Mouse (Mus musculus): Measurements from ENCODE around the gene Zfyve28. TPM values are rescaled to one million over a fixed set of nuclear protein-coding genes. Genes with fewer than 3 reads are reported as not detected.

The Zfyve28 gene
- polyA plus RNA-seq, 1 experiment = 4.5 TPM

GRCm38 (mm10) chr5:34183156-34183880, 104.9 kb downstream of the Zfyve28 start:
- TF ChIP-seq CTCF (IDR thresholded peaks at IDR 0.05; ENCODE audit: insufficient read depth, low read length) = no peak
- TF ChIP-seq POLR2A (IDR thresholded peaks at IDR 0.05; ENCODE audit: borderline replicate concordance, extremely low read depth, low read depth, low read length) = peak; percentile 25; the same call in 1 of the 2 replicates
- DNase-seq = peak; percentile 45
- 23% methylated on average over 5 of the region's 5 CpGs for WGBS
- Histone ChIP-seq H3K4me1 (ENCODE audit: control insufficient read depth, insufficient read depth, low read length) (peaks cover 49% of the 10 kb centered on the region), H3K4me3 (replicated peaks; ENCODE audit: extremely low read depth, low read depth, low read length) (peak overlapping the region; percentile 15)

GRCm38 (mm10) chr5:34182486-34182885, 105.8 kb downstream of the Zfyve28 start:
- DNase-seq = peak; percentile 23
- WGBS = 32% methylated on average over 3 of the region's 3 CpGs
- peaks cover 49% of the 10 kb centered on the region for H3K4me1 ChIP-seq (ENCODE audit: control insufficient read depth, insufficient read depth, low read length)
- no peak overlapping the region for H3K4me3 ChIP-seq (replicated peaks; ENCODE audit: extremely low read depth, low read depth, low read length)
- TF ChIP-seq POLR2A (IDR thresholded peaks at IDR 0.05; ENCODE audit: borderline replicate concordance, extremely low read depth, low read depth, low read length) = no peak
- TF ChIP-seq CTCF (IDR thresholded peaks at IDR 0.05; ENCODE audit: insufficient read depth, low read length) = no peak

- Histone ChIP-seq H3K4me1 (ENCODE audit: control insufficient read depth, insufficient read depth, low read length) (peaks cover 20% of the 10 kb centered on the region), H3K4me3 (replicated peaks; ENCODE audit: extremely low read depth, low read depth, low read length) (no peak overlapping the region)
- 89% methylated on average over 4 of the region's 4 CpGs for WGBS
- TF ChIP-seq POLR2A (IDR thresholded peaks at IDR 0.05; ENCODE audit: borderline replicate concordance, extremely low read depth, low read depth, low read length) (no peak), CTCF (IDR thresholded peaks at IDR 0.05; ENCODE audit: insufficient read depth, low read length) (no peak)
- no peak for DNase-seq
Observed at GRCm38 (mm10) chr5:34177821-34178220, 110.4 kb downstream of the Zfyve28 start.

DNA sequence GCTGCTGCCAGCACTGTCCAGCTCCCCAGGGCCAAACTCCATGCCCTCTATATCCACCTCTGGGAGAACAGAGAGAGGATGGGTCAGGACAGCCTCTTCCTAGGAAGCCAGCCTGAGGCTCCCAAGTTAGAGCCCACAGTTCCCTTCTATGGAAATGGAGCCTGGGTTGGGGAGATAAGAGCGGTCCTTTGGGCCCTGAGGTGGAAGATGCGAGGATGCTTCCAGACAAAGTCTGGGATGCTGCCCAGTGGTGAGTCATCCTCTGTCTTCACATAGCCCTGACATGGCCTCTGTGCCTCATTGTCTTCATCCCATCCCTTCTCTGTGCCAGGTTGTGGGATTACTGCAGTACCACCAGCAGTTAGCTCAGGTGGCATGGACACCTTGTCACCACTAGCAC, 111.2 kb downstream of the Zfyve28 start:
- 80% methylated on average over 2 of the region's 2 CpGs for WGBS
- no peak for DNase-seq
- TF ChIP-seq CTCF (IDR thresholded peaks at IDR 0.05; ENCODE audit: insufficient read depth, low read length) (no peak), POLR2A (IDR thresholded peaks at IDR 0.05; ENCODE audit: borderline replicate concordance, extremely low read depth, low read depth, low read length) (no peak)

GRCm38 (mm10) chr5:34176691-34177090, 111.6 kb downstream of the Zfyve28 start:
- TF ChIP-seq CTCF (IDR thresholded peaks at IDR 0.05; ENCODE audit: insufficient read depth, low read length) = no peak
- no peak for TF ChIP-seq POLR2A (IDR thresholded peaks at IDR 0.05; ENCODE audit: borderline replicate concordance, extremely low read depth, low read depth, low read length)
- no peak overlapping the region for H3K4me3 ChIP-seq (replicated peaks; ENCODE audit: extremely low read depth, low read depth, low read length)
- 84% methylated on average over 10 of the region's 10 CpGs for WGBS
- DNase-seq = no peak
- peaks cover 8% of the 10 kb centered on the region; the same call in 1 of the 2 replicates for H3K4me1 ChIP-seq (ENCODE audit: control insufficient read depth, insufficient read depth, low read length)

More for the DNA sequence above, 111.2 kb downstream of the Zfyve28 start:
- no peak overlapping the region for H3K4me3 ChIP-seq (replicated peaks; ENCODE audit: extremely low read depth, low read depth, low read length)
- H3K4me1 ChIP-seq (ENCODE audit: control insufficient read depth, insufficient read depth, low read length) = peaks cover 12% of the 10 kb centered on the region

DNA sequence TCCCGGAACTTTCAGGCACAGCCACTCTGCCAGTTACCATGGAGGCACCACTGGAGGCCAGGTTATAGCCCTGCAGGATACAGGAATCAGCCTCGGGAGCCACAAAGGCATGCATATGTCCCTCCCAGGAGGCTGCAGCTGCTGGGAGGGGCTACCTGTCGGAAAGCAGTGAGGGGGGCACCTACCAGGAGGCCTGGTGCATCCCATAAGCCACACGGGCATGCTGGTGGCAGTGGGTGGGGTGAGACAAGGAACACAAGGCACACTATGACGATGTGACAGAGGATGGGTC, 112.9 kb downstream of the Zfyve28 start:
- peak; percentile 10; the same call in 1 of the 2 replicates for TF ChIP-seq POLR2A (IDR thresholded peaks at IDR 0.05; ENCODE audit: borderline replicate concordance, extremely low read depth, low read depth, low read length)
- no peak for TF ChIP-seq CTCF (IDR thresholded peaks at IDR 0.05; ENCODE audit: insufficient read depth, low read length)
- 53% methylated on average over 5 of the region's 5 CpGs for WGBS
- DNase-seq = no peak
- Histone ChIP-seq H3K4me1 (ENCODE audit: control insufficient read depth, insufficient read depth, low read length) (peaks cover 2% of the 10 kb centered on the region; the same call in 1 of the 2 replicates), H3K4me3 (replicated peaks; ENCODE audit: extremely low read depth, low read depth, low read length) (no peak overlapping the region)

DNA sequence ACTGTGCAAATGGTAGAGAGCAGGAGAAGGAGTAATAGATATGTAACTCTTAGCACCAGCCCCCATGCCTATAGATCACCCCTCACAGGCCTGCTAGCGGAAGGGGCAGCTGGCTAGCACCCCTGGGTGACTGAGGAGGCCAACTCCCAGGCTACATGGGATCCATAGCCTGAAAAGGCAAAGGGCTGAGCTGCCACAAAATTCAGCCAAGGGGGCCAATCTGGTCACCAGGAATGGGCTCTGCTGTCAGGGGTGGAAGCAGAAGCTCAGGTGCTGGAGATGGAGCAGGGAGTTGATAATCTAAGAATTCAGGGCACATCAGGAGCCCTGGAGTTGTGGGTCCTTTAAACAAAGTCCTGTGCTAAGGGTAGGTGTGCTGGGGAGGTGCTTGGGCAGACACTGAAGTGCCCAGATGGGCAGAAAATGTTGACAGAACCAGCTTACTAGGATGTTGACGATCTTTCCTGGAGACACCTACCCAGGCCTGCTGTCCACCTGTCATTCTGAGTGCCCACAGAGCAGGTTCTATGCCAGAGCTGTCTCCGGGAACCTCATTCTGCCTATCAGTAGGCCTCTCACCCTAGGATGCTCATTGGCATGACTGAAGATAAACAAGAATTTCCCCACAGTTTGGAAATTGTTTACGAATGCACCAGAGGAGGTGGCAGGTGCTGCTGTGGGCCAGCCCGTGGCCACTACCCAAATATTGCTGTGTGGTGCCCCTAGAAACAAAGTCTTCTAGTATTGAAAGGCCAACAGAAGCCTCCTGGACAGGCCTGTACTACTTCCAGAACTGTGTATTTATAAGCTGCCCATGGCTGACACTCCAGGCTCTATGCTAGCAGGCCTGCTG, 113.5 kb downstream of the Zfyve28 start:
- no peaks in the 10 kb centered on the region for H3K4me1 ChIP-seq (ENCODE audit: control insufficient read depth, insufficient read depth, low read length)

GRCm38 (mm10) chr5:34174021-34174420, 114.2 kb downstream of the Zfyve28 start:
- WGBS = 75% methylated on average over 2 of the region's 2 CpGs
- DNase-seq = no peak
- no peak for TF ChIP-seq POLR2A (IDR thresholded peaks at IDR 0.05; ENCODE audit: borderline replicate concordance, extremely low read depth, low read depth, low read length)
- TF ChIP-seq CTCF (IDR thresholded peaks at IDR 0.05; ENCODE audit: insufficient read depth, low read length) = no peak

More for the DNA sequence above, 113.5 kb downstream of the Zfyve28 start:
- WGBS = 70% methylated on average over 5 of the region's 5 CpGs
- TF ChIP-seq POLR2A (IDR thresholded peaks at IDR 0.05; ENCODE audit: borderline replicate concordance, extremely low read depth, low read depth, low read length) (no peak), CTCF (IDR thresholded peaks at IDR 0.05; ENCODE audit: insufficient read depth, low read length) (no peak)
- H3K4me3 ChIP-seq (replicated peaks; ENCODE audit: extremely low read depth, low read depth, low read length) = no peak overlapping the region
- DNase-seq = no peak

DNA sequence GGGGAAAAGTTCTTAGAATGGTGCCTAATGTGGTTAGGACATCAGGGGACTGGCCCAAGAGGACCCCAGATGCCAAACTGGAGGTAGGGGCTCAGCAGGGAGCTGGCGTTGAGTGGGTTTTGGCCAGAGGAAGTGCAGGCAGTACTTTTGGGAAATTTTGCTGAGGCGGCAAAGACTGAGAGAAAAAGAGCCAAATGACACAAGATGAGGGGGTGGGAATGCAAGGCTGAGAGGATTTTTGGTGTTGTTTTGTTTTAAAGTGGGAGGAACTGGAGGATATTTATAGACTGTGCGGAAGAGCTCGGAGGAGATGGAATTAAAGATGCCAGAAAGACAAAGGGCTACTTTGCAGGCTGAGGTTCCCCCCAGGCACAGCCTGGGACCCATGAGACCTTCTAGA, 117.5 kb downstream of the Zfyve28 start:
- WGBS = 41% methylated on average over 4 of the region's 4 CpGs
- Histone ChIP-seq H3K4me1 (ENCODE audit: control insufficient read depth, insufficient read depth, low read length) (no peaks in the 10 kb centered on the region), H3K4me3 (replicated peaks; ENCODE audit: extremely low read depth, low read depth, low read length) (no peak overlapping the region)
- no peak for TF ChIP-seq CTCF (IDR thresholded peaks at IDR 0.05; ENCODE audit: insufficient read depth, low read length)
- TF ChIP-seq POLR2A (IDR thresholded peaks at IDR 0.05; ENCODE audit: borderline replicate concordance, extremely low read depth, low read depth, low read length) = no peak
- no peak for DNase-seq

More at GRCm38 (mm10) chr5:34174021-34174420, 114.2 kb downstream of the Zfyve28 start:
- Histone ChIP-seq H3K4me3 (replicated peaks; ENCODE audit: extremely low read depth, low read depth, low read length) (no peak overlapping the region), H3K4me1 (ENCODE audit: control insufficient read depth, insufficient read depth, low read length) (no peaks in the 10 kb centered on the region)

Measured in lung, adult 2 months (tissue).